Mouse (Mus musculus): Measurements from ENCODE around the gene Btbd35f4. TPM values are rescaled to one million over a fixed set of nuclear protein-coding genes. Genes with fewer than 3 reads are reported as not detected.
"Not testable (repeated sequence)": the region's sequence is repeated elsewhere in the genome, so short reads cannot be mapped to it uniquely, and the experiment has no call there.

Btbd35f4 gene
- polyA plus RNA-seq (2015; fragmentation: Nextera tagmentation; extraction: Ambion mirVana) = not detected in 2 replicates

GRCm38 (mm10) chrX:4800196-4800595, at the start of gene Btbd35f4:
Btbd35f4 (plus strand) TSS chrX:4800496.
- not testable (repeated sequence) for H3K9me3 ChIP-seq (replicated peaks; ENCODE audit: control insufficient read depth, low read length, poor library complexity, severe bottlenecking); H3K4me2 ChIP-seq (ENCODE audit: low read length); H3K9ac ChIP-seq (ENCODE audit: low read depth, low read length); H3K36me3 ChIP-seq (ENCODE audit: control insufficient read depth, insufficient read depth, low read length); H3K4me3 ChIP-seq (ENCODE audit: low read depth, low read length); H3K4me1 ChIP-seq (ENCODE audit: control insufficient read depth, insufficient read depth, low read length); H3K27me3 ChIP-seq (ENCODE audit: control insufficient read depth, insufficient read depth, low read depth, low read length); H3K27ac ChIP-seq (ENCODE audit: low read length); ATAC-seq
- WGBS = no CpG with 5 or more reads among the region's 4 CpGs

- not testable (repeated sequence) for H3K4me1 ChIP-seq (ENCODE audit: control insufficient read depth, insufficient read depth, low read length); H3K4me2 ChIP-seq (ENCODE audit: low read length); H3K27me3 ChIP-seq (ENCODE audit: control insufficient read depth, insufficient read depth, low read depth, low read length); ATAC-seq; H3K27ac ChIP-seq (ENCODE audit: low read length); H3K4me3 ChIP-seq (ENCODE audit: low read depth, low read length); H3K36me3 ChIP-seq (ENCODE audit: control insufficient read depth, insufficient read depth, low read length); H3K9me3 ChIP-seq (replicated peaks; ENCODE audit: control insufficient read depth, low read length, poor library complexity, severe bottlenecking); H3K9ac ChIP-seq (ENCODE audit: low read depth, low read length)
- WGBS = no CpG with 5 or more reads among the region's 1 CpGs
Observed at GRCm38 (mm10) chrX:4840016-4840415, 39.7 kb downstream of the Btbd35f4 start.

Other genes with a start within 250 kb of the Btbd35f4 start
- gene Btbd35f27, start 151.6 kb downstream of the Btbd35f4 start, polyA plus RNA-seq (2015; fragmentation: Nextera tagmentation; extraction: Ambion mirVana) = not detected in 2 replicates

Measured in midbrain, embryonic 16.5 days (tissue).